33 mouse cellular contexts compared by ENCODE assay signal in genomic region chr9:88368476-88368875, GRCm38 (mm10).
"Had no signal": no experiment of that assay in that cellular context is flagged by ENCODE, and none has a peak within 500 bp of the region (broad histone marks: within the 10 kb centered on the region; RNA-seq: fewer than 3 reads in every experiment).

No protein-coding gene starts in this region.

- H3K4me2 ChIP-seq: heart, embryonic 11.5 days; heart, embryonic 13.5 days; heart, embryonic 15.5 days; hindbrain, embryonic 12.5 days; hindbrain, embryonic 13.5 days; hindbrain, embryonic 14.5 days; hindbrain, embryonic 15.5 days; intestine, embryonic 15.5 days; kidney, embryonic 15.5 days had no signal

- H3K36me3 ChIP-seq: hindbrain, embryonic 10.5 days; intestine, embryonic 15.5 days; kidney, embryonic 15.5 days had no signal

- H3K4me3 ChIP-seq: heart, embryonic 13.5 days; heart, embryonic 15.5 days; hindbrain, embryonic 10.5 days; hindbrain, embryonic 12.5 days; hindbrain, embryonic 13.5 days; hindbrain, embryonic 15.5 days; intestine, embryonic 15.5 days; kidney, embryonic 15.5 days; layer of hippocampus, adult 2 months; left cerebral cortex, adult 2 months had no signal

- H3K9me3 ChIP-seq: heart, embryonic 13.5 days; heart, embryonic 15.5 days; hindbrain, embryonic 10.5 days; hindbrain, embryonic 12.5 days; hindbrain, embryonic 13.5 days; hindbrain, embryonic 15.5 days; intestine, embryonic 15.5 days; kidney, embryonic 15.5 days had no signal

- H3K27me3 ChIP-seq: heart, embryonic 13.5 days; heart, embryonic 15.5 days; hindbrain, embryonic 12.5 days; hindbrain, embryonic 13.5 days; hindbrain, embryonic 15.5 days; intestine, embryonic 15.5 days; kidney, embryonic 15.5 days had no signal

- H3K9ac ChIP-seq: heart, embryonic 13.5 days; heart, embryonic 15.5 days; hindbrain, embryonic 12.5 days; hindbrain, embryonic 13.5 days; hindbrain, embryonic 14.5 days; hindbrain, embryonic 15.5 days; intestine, embryonic 15.5 days; kidney, embryonic 15.5 days had no signal

- H3K27ac ChIP-seq: heart, embryonic 13.5 days; heart, embryonic 15.5 days; hindbrain, embryonic 10.5 days; hindbrain, embryonic 12.5 days; hindbrain, embryonic 13.5 days; hindbrain, embryonic 14.5 days; hindbrain, embryonic 15.5 days; hindbrain, postnatal 0 days; intestine, embryonic 15.5 days; kidney, embryonic 15.5 days; kidney, postnatal 0 days; layer of hippocampus, adult 2 months; left cerebral cortex, adult 2 months had no signal

- H3K4me1 ChIP-seq: hindbrain, embryonic 10.5 days; hindbrain, embryonic 12.5 days; hindbrain, embryonic 13.5 days; hindbrain, embryonic 15.5 days; intestine, embryonic 15.5 days; kidney, embryonic 15.5 days had no signal

- DNase-seq: heart, postnatal 10 days; heart, postnatal 14 days; heart, postnatal 36 days; kidney, adult 11 months; kidney, adult 18-20 months; kidney, adult 2 months; kidney, adult 8-10 months; kidney, adult 9 months; kidney, postnatal 10 days; kidney, postnatal 14 days; kidney, postnatal 25 days; kidney, postnatal 36 days; kidney, postnatal 4 days; layer of hippocampus, adult 9-11 months; layer of hippocampus, postnatal 36 days had no signal

- ATAC-seq: hindbrain, embryonic 16.5 days; hindbrain, postnatal 0 days; inflammation-experienced regulatory T-cells, adult 6 months; intestine, embryonic 15.5 days; intestine, embryonic 16.5 days; intestine, postnatal 0 days had no signal
